Mouse (Mus musculus): ENCODE measurements around the gene Ak1. TPM values are rescaled to one million over a fixed set of nuclear protein-coding genes. Genes with fewer than 3 reads are reported as not detected.

The Ak1 gene
- polyA plus RNA-seq, 1 experiment from 2014 or later = 39.1 TPM

- H3K9ac ChIP-seq (replicated peaks; ENCODE audit: low read length) = no peak overlapping the region
- H3K27ac ChIP-seq (ENCODE audit: low read length) = no peak overlapping the region
- ATAC-seq (ENCODE audit: low FRiP score, low TSS enrichment) = peak; percentile 60
- peaks cover 14% of the 10 kb centered on the region for H3K27me3 ChIP-seq (ENCODE audit: insufficient read depth, low read length)
- H3K9me3 ChIP-seq (ENCODE audit: low read length) = no peaks in the 10 kb centered on the region
- peaks cover 16% of the 10 kb centered on the region for H3K4me1 ChIP-seq (ENCODE audit: insufficient read depth, low read length)
- 12% methylated on average over 37 of the region's 37 CpGs for WGBS
- H3K4me3 ChIP-seq (ENCODE audit: low read length) = peak overlapping the region; percentile 23
- peak overlapping the region; percentile 51 for H3K4me2 ChIP-seq (replicated peaks; ENCODE audit: low read depth, low read length)
- no peaks in the 10 kb centered on the region for H3K36me3 ChIP-seq (ENCODE audit: insufficient read depth, low read length)
Observed at GRCm38 (mm10) chr2:32582830-32583799, 38.4 kb upstream of the Ak1 start.

DNA sequence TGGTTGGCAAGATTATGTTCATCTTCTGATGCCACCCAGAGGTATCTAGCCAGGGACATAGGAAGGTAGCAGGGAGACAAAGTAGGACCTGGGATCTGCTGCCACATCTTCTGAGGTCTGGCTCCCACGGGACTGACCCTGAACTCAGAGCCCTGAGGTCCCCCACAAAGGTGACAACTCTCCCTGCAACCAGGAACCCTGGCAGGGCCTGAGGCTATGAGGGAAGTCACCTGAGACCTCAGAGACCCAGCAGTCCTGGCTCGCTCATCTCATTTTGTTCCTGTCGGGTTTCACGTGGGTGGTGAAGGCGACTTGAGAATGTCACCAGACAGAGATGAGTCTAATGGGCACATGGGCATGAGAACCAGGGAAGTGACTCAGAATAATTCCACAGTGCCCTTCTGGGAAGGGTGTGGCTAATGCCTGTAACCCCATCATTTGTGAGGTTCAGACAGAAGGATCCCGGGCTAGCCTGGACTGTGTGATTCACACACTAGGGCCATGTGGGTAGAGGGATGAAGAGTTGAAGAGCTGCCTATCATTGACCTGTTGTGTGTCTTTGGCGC, 36.3 kb upstream of the Ak1 start:
- 79% methylated on average over 7 of the region's 7 CpGs for WGBS
- no peaks in the 10 kb centered on the region for H3K27me3 ChIP-seq (ENCODE audit: insufficient read depth, low read length)
- no peak overlapping the region for H3K4me3 ChIP-seq (ENCODE audit: low read length)
- no peaks in the 10 kb centered on the region for H3K9me3 ChIP-seq (ENCODE audit: low read length)
- no peak for ATAC-seq (ENCODE audit: low FRiP score, low TSS enrichment)
- no peak overlapping the region for H3K27ac ChIP-seq (ENCODE audit: low read length)
- peaks cover 20% of the 10 kb centered on the region for H3K4me1 ChIP-seq (ENCODE audit: insufficient read depth, low read length)
- no peaks in the 10 kb centered on the region for H3K36me3 ChIP-seq (ENCODE audit: insufficient read depth, low read length)
- no peak overlapping the region for H3K4me2 ChIP-seq (replicated peaks; ENCODE audit: low read depth, low read length)
- no peak overlapping the region for H3K9ac ChIP-seq (replicated peaks; ENCODE audit: low read length)

- peak within 1 kb of the TSS; percentile 80 for H3K9ac ChIP-seq (replicated peaks; ENCODE audit: low read length)
- peak; percentile 88 for ATAC-seq (ENCODE audit: low FRiP score, low TSS enrichment)
- peak within 1 kb of the TSS; percentile 71 for H3K4me2 ChIP-seq (replicated peaks; ENCODE audit: low read depth, low read length)
- WGBS = under 1% methylated on average over 38 of the region's 38 CpGs
- no peaks in the 10 kb centered on the region for H3K27me3 ChIP-seq (ENCODE audit: insufficient read depth, low read length)
- H3K9me3 ChIP-seq (ENCODE audit: low read length) = no peaks in the 10 kb centered on the region
- H3K27ac ChIP-seq (ENCODE audit: low read length) = peak within 1 kb of the TSS; percentile 72
- H3K4me1 ChIP-seq (ENCODE audit: insufficient read depth, low read length) = peaks cover 20% of the 10 kb centered on the region
- no peaks in the 10 kb centered on the region for H3K36me3 ChIP-seq (ENCODE audit: insufficient read depth, low read length)
- peak within 1 kb of the TSS; percentile 63 for H3K4me3 ChIP-seq (ENCODE audit: low read length)
Observed at GRCm38 (mm10) chr2:32586871-32587351, 34.6 kb upstream of the Ak1 start, which contains the start of gene St6galnac4. TSS of gene St6galnac4 (plus strand) at chr2:32587095.

GRCm38 (mm10) chr2:32587731-32588321, 33.7 kb upstream of the Ak1 start:
- H3K4me3 ChIP-seq (ENCODE audit: low read length) = peak overlapping the region; percentile 63
- 18% methylated on average over 9 of the region's 9 CpGs for WGBS
- H3K9me3 ChIP-seq (ENCODE audit: low read length) = no peaks in the 10 kb centered on the region
- peak overlapping the region; percentile 80 for H3K9ac ChIP-seq (replicated peaks; ENCODE audit: low read length)
- ATAC-seq (ENCODE audit: low FRiP score, low TSS enrichment) = no peak
- peak overlapping the region; percentile 72; the same call in 1 of the 2 replicates for H3K27ac ChIP-seq (ENCODE audit: low read length)
- peak overlapping the region; percentile 71 for H3K4me2 ChIP-seq (replicated peaks; ENCODE audit: low read depth, low read length)
- H3K36me3 ChIP-seq (ENCODE audit: insufficient read depth, low read length) = no peaks in the 10 kb centered on the region
- peaks cover 20% of the 10 kb centered on the region for H3K4me1 ChIP-seq (ENCODE audit: insufficient read depth, low read length)
- H3K27me3 ChIP-seq (ENCODE audit: insufficient read depth, low read length) = no peaks in the 10 kb centered on the region

DNA sequence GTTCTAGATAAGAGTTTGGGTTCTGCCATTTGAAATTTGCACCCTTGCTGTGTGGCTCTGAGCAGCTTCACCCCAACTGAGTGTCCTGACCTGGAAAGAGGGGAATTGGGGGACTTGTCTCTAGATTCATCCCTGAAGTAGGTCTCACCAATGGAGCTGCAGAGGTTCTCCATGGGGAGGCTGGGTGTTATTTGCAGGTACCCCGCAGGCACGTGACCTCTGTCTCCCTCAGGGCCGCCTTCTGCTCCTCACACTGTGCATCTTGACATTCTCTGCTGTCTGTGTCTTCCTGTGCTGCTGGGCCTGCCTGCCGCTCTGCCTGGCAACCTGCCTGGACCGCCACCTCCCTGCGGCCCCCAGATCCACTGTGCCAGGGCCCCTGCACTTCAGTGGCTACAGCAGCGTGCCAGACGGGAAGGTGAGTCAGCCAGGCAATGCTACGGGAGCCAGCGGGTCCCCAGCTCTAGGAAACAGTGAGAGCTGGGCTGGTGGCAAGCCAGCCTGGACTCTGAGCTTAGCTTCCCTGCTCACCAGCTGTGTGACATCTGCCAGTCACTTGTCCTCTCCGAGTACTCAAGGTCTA, 32.3 kb upstream of the Ak1 start:
- Histone ChIP-seq H3K4me2 (replicated peaks; ENCODE audit: low read depth, low read length) (no peak overlapping the region), H3K4me1 (ENCODE audit: insufficient read depth, low read length) (peaks cover 16% of the 10 kb centered on the region), H3K36me3 (ENCODE audit: insufficient read depth, low read length) (0 out of 2 replicates have a peak, but pooled peaks cover 2% of the 10 kb centered on the region), H3K9ac (replicated peaks; ENCODE audit: low read length) (no peak overlapping the region), H3K4me3 (ENCODE audit: low read length) (no peak overlapping the region), H3K27ac (ENCODE audit: low read length) (no peak overlapping the region), H3K27me3 (ENCODE audit: insufficient read depth, low read length) (no peaks in the 10 kb centered on the region), H3K9me3 (ENCODE audit: low read length) (no peaks in the 10 kb centered on the region)
- 71% methylated on average over 11 of the region's 11 CpGs for WGBS
- no peak for ATAC-seq (ENCODE audit: low FRiP score, low TSS enrichment)

DNA sequence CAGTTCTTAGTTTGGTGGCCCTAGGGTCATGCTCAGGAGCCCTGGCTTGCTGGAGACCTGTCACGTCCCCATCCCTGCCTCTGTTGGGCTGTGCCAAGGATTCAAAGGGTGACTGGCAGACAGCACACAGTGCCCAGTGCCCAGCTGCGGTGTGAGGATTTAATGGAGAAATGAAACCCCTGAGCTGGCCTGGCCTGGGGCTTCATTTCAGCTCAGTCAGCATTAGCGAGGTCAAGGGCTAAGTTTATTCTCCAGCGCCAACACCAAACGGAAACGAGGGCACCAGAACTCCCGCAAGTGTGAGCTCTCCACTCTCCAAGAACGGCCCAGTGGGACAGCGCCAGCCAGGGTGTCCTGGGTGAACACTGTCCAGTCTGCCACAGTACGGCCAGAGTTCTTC, 31.3 kb upstream of the Ak1 start:
- Histone ChIP-seq H3K9ac (replicated peaks; ENCODE audit: low read length) (no peak overlapping the region), H3K4me3 (ENCODE audit: low read length) (no peak overlapping the region), H3K4me2 (replicated peaks; ENCODE audit: low read depth, low read length) (no peak overlapping the region), H3K27me3 (ENCODE audit: insufficient read depth, low read length) (no peaks in the 10 kb centered on the region), H3K9me3 (ENCODE audit: low read length) (no peaks in the 10 kb centered on the region), H3K4me1 (ENCODE audit: insufficient read depth, low read length) (peaks cover 16% of the 10 kb centered on the region), H3K36me3 (ENCODE audit: insufficient read depth, low read length) (0 out of 2 replicates have a peak, but pooled peaks cover 2% of the 10 kb centered on the region), H3K27ac (ENCODE audit: low read length) (no peak overlapping the region)
- no peak for ATAC-seq (ENCODE audit: low FRiP score, low TSS enrichment)
- 52% methylated on average over 10 of the region's 10 CpGs for WGBS

- Histone ChIP-seq H3K9me3 (ENCODE audit: low read length) (no peaks in the 10 kb centered on the region), H3K4me3 (ENCODE audit: low read length) (no peak overlapping the region), H3K27me3 (ENCODE audit: insufficient read depth, low read length) (no peaks in the 10 kb centered on the region), H3K4me1 (ENCODE audit: insufficient read depth, low read length) (peaks cover 16% of the 10 kb centered on the region), H3K27ac (ENCODE audit: low read length) (no peak overlapping the region), H3K4me2 (replicated peaks; ENCODE audit: low read depth, low read length) (no peak overlapping the region), H3K9ac (replicated peaks; ENCODE audit: low read length) (no peak overlapping the region), H3K36me3 (ENCODE audit: insufficient read depth, low read length) (0 out of 2 replicates have a peak, but pooled peaks cover 2% of the 10 kb centered on the region)
- WGBS = 55% methylated on average over 6 of the region's 6 CpGs
- ATAC-seq (ENCODE audit: low FRiP score, low TSS enrichment) = no peak
Observed at GRCm38 (mm10) chr2:32591249-32591648, 30.3 kb upstream of the Ak1 start.

DNA sequence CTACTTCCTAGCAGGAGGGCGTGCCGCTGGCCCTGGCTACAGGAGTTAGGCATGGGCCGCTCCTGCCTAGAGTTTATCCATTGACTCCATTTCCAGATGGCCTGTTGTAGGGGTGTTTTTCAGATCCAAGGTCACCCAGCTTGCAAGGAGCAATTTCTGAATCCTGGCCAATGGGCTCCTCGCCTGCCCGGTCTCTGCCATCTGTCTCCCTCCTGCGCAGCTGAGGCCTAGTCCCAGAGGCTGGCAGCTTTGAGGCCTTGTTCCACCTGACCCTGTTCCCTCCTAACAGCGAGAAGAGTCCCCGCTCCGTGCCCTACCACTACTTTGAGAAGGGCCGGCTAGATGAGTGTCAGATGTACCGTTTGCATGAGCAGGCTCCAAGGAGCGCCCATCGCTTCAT, 24.8 kb upstream of the Ak1 start:
- no peak for ATAC-seq (ENCODE audit: low FRiP score, low TSS enrichment)
- WGBS = 91% methylated on average over 13 of the region's 13 CpGs

DNA sequence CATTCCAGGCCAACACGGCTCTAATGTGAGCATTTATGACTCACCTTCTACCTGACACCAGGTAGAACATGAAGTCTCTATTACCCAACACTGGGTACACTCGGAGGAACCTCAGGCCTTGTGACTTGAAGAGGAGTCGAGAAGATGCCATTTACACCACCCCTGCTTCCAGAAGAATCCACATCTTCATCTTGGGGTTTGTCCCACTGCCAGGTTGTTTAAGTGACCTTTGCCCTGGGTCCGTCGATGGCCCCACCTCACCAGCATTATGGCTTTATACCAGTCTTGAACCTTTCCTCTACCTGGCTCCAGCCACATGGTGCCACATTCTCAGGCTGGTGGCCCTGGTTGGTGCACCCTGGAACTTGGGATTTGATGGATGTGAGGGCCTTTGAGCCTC, 24.3 kb upstream of the Ak1 start:
- no peak for ATAC-seq (ENCODE audit: low FRiP score, low TSS enrichment)
- H3K27ac ChIP-seq (ENCODE audit: low read length) = no peak overlapping the region
- H3K9me3 ChIP-seq (ENCODE audit: low read length) = no peaks in the 10 kb centered on the region
- peaks cover 4% of the 10 kb centered on the region for H3K4me1 ChIP-seq (ENCODE audit: insufficient read depth, low read length)
- H3K9ac ChIP-seq (replicated peaks; ENCODE audit: low read length) = no peak overlapping the region
- H3K27me3 ChIP-seq (ENCODE audit: insufficient read depth, low read length) = no peaks in the 10 kb centered on the region
- 0 out of 2 replicates have a peak, but pooled peaks cover 2% of the 10 kb centered on the region for H3K36me3 ChIP-seq (ENCODE audit: insufficient read depth, low read length)
- H3K4me2 ChIP-seq (replicated peaks; ENCODE audit: low read depth, low read length) = no peak overlapping the region
- no peak overlapping the region for H3K4me3 ChIP-seq (ENCODE audit: low read length)
- 85% methylated on average over 5 of the region's 5 CpGs for WGBS

More for the DNA sequence above, 24.8 kb upstream of the Ak1 start:
- no peak overlapping the region for H3K4me2 ChIP-seq (replicated peaks; ENCODE audit: low read depth, low read length)
- H3K9me3 ChIP-seq (ENCODE audit: low read length) = no peaks in the 10 kb centered on the region
- peaks cover 4% of the 10 kb centered on the region; the same call in 1 of the 2 replicates for H3K4me1 ChIP-seq (ENCODE audit: insufficient read depth, low read length)
- no peak overlapping the region for H3K4me3 ChIP-seq (ENCODE audit: low read length)
- no peak overlapping the region for H3K27ac ChIP-seq (ENCODE audit: low read length)
- no peaks in the 10 kb centered on the region for H3K27me3 ChIP-seq (ENCODE audit: insufficient read depth, low read length)
- 0 out of 2 replicates have a peak, but pooled peaks cover 2% of the 10 kb centered on the region for H3K36me3 ChIP-seq (ENCODE audit: insufficient read depth, low read length)
- no peak overlapping the region for H3K9ac ChIP-seq (replicated peaks; ENCODE audit: low read length)
